Mouse (Mus musculus) limb, embryonic 14.5 days (tissue): Measurements from ENCODE around the gene Mea1. TPM values are rescaled to one million over a fixed set of nuclear protein-coding genes. Genes with fewer than 3 reads are reported as not detected.

Experiments used
- ATAC-seq: fragments of 200-750 bp; cut with Nextera tagmentation; 2 replicates; pipeline ENCODE4 v1.8.0; 2017; ENCODE audit warnings: low read depth, moderate number of reproducible peaks, moderate TSS enrichment; ENCODE audit not compliant: low FRiP score
- DNase-seq: peaks from one replicate; pipeline ENCODE4 v3.0.0-alpha.2; 2015; ENCODE audit warnings: low spot score
- H3K27ac ChIP-seq: fragments of 300-500 bp; sonication (generic); replicated peaks from 2 replicates; pipeline ENCODE4 v1.5.1; 2014; ENCODE audit warnings: low read depth, mild to moderate bottlenecking, low read length, moderate library complexity, mixed read lengths
- H3K27me3 ChIP-seq: fragments of 300-500 bp; sonication (generic); 2 replicates; pipeline ENCODE4 v1.6.1; 2014; ENCODE audit warnings: low read length, mixed read lengths; ENCODE audit not compliant: control insufficient read depth, insufficient read depth
- H3K36me3 ChIP-seq: fragments of 300-500 bp; sonication (generic); 2 replicates; pipeline ENCODE4 v1.6.1; 2014; ENCODE audit warnings: mild to moderate bottlenecking, low read length, moderate library complexity, mixed read lengths; ENCODE audit not compliant: control insufficient read depth, insufficient read depth
- H3K4me1 ChIP-seq: fragments of 300-500 bp; sonication (generic); 2 replicates; pipeline ENCODE4 v1.6.1; 2014; ENCODE audit warnings: antibody characterized with exemption, low read length, mixed read lengths; ENCODE audit not compliant: control insufficient read depth, insufficient read depth
- H3K4me2 ChIP-seq: fragments of 300-500 bp; sonication (generic); replicated peaks from 2 replicates; pipeline ENCODE4 v1.6.1; 2014; ENCODE audit warnings: low read depth, mild to moderate bottlenecking, low read length, moderate library complexity; ENCODE audit not compliant: severe bottlenecking
- H3K4me3 ChIP-seq: fragments of 300-500 bp; sonication (generic); replicated peaks from 2 replicates; pipeline ENCODE4 v1.5.1; 2014; ENCODE audit warnings: low read length
- H3K9ac ChIP-seq: fragments of 300-500 bp; sonication (generic); 2 replicates; pipeline ENCODE4 v1.6.1; 2014; ENCODE audit warnings: mild to moderate bottlenecking, low read depth, low read length, moderate library complexity; ENCODE audit not compliant: severe bottlenecking
- H3K9me3 ChIP-seq: fragments of 300-500 bp; sonication (generic); 2 replicates; pipeline ENCODE4 v1.6.1; 2016; ENCODE audit warnings: low read length; ENCODE audit not compliant: control insufficient read depth
- POLR2A ChIP-seq: fragments of 200-500 bp; IDR thresholded peaks from 2 replicates; pipeline ENCODE4 v1.8.0; 2012; ENCODE audit warnings: inconsistent platforms, mild to moderate bottlenecking, moderate library complexity, borderline replicate concordance; ENCODE audit not compliant: insufficient read depth, insufficient read length; ENCODE audit errors: extremely low read depth
- WGBS: fragments of 180-500 bp; shearing (Covaris S2); extraction: QIAGEN DNeasy Blood & Tissue Kit; methylation state at CpG from one replicate; pipeline ENCODE4 v1.1.7; 2014; 5-methylcytosine and 5-hydroxymethylcytosine counted together
- polyA plus RNA-seq, 2 experiments: library from polyadenylated mRNA; depleted of rRNA in 1 of 2; stranded (reverse) in 1 of 2; unstranded in 1 of 2; fragments of >200 nt; fragmentation: Nextera tagmentation in 1 of 2; extraction: Ambion mirVana in 1 of 2; gene quantifications; 2 replicates each; pipeline versions ENCODE4 v1.2.1 to v1.2.3; 2012 to 2014

Gene Mea1
- polyA plus RNA-seq, 2 experiments: 97.9 to 155 TPM

DNA sequence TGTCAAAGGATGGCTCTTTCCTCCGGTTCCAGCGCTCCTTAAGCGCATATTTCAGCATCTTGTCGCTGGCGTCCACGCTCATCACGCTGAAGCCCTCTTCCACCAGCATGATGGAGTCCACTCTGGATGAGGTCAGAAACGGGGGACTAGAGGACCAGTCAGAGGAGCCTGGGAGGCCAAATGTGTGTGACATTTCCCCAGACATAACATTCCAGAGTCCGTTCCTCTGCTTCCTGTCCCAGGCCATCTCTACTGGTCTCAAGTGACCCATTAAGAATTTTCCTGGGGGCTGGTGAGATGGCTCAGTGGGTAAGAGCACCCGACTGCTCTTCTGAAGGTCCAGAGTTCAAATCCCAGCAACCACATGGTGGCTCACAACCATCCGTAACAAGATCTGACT lies 48.7 kb downstream of the Mea1 start:
- H3K4me1 ChIP-seq: no peaks in the 10 kb centered on the region
- 88% methylated on average over 11 of the region's 11 CpGs for WGBS
- H3K4me2 ChIP-seq: no peak overlapping the region
- H3K36me3 ChIP-seq: peaks cover 39% of the 10 kb centered on the region
- H3K27ac ChIP-seq: no peak overlapping the region
- no peak overlapping the region for H3K4me3 ChIP-seq
- no peak for DNase-seq
- TF ChIP-seq POLR2A: no peak
- no peak for ATAC-seq
- no peaks in the 10 kb centered on the region for H3K9me3 ChIP-seq
- H3K9ac ChIP-seq: no peak overlapping the region
- H3K27me3 ChIP-seq: no peaks in the 10 kb centered on the region

DNA sequence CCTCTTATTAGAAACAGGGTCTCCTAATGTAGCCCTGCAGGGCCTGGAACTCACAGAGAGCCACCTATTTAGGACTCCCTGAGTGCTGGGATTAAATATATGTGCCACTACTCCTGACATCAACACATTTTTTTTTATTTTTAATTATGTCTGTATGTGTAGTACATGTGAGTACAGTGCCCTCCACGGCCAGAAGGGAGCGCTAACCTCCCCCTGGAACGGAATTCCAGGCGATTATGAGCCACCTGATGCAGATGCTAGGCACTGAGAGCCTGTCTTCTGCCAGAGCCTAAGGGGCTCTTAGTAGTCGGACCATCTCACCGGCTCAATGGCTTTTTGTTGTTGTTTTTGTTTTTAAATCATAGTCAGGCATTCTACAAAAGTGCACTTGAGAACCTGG lies 49.4 kb downstream of the Mea1 start:
- Histone ChIP-seq H3K27me3 (no peaks in the 10 kb centered on the region), H3K9ac (no peak overlapping the region), H3K9me3 (no peaks in the 10 kb centered on the region), H3K4me2 (no peak overlapping the region), H3K4me3 (no peak overlapping the region), H3K4me1 (no peaks in the 10 kb centered on the region), H3K27ac (no peak overlapping the region), H3K36me3 (peaks cover 33% of the 10 kb centered on the region)
- no peak for TF ChIP-seq POLR2A
- ATAC-seq: no peak
- DNase-seq: no peak
- 39% methylated on average over 6 of the region's 6 CpGs for WGBS

DNA sequence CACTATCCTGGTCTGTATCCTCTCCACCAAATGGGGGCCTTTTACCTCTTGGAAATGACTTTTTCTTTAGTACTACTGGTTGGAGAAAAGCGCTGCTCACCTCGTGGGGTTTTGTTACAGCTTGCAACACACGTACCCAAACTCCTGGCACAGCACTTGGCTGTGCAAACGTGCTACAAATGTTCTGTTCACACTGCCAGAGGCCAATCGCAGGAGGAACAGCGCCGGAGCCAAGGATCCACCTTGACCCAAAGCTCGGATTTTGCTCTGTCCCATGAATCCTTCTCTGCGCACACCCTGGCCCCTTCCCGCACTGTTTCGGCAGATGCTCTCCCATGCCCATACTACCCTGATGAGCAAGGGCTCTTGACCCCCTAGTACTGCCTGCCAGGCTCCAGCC lies 49.9 kb downstream of the Mea1 start:
- no peak for DNase-seq
- H3K36me3 ChIP-seq: peaks cover 28% of the 10 kb centered on the region
- no peaks in the 10 kb centered on the region for H3K9me3 ChIP-seq
- ATAC-seq: no peak
- no peak overlapping the region for H3K27ac ChIP-seq
- H3K4me1 ChIP-seq: no peaks in the 10 kb centered on the region
- no peak overlapping the region for H3K4me3 ChIP-seq
- H3K9ac ChIP-seq: 0 out of 2 replicates have a peak overlapping the region, but pooled peaks have one; percentile 16
- no peaks in the 10 kb centered on the region for H3K27me3 ChIP-seq
- TF ChIP-seq POLR2A: no peak
- H3K4me2 ChIP-seq: peak overlapping the region; percentile 15; the same call in 1 of the 2 replicates
- 49% methylated on average over 11 of the region's 11 CpGs for WGBS

DNA sequence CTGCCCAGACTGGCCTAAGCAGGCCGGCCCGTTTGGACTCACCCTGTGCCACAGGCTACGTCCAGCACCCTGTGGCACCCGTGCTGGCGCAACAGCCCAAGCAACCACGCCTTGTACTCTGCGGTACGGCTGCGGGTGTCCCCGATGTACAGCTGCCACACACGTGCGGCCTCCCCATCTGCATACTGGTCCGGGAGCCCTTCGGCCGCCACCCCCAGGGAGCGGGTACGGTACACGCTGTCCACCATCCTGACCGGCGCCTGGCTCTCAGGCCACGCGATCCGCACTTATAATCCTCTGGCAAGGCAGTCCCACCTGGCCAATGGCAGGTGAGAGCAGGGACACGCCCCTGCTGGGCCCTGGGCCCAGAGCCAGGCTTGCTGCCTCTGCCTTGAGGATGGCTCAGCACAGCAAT lies 50.3 kb downstream of the Mea1 start, which contains the start of gene Gnmt:
Gnmt (minus strand) TSS at position 265 of the 415 bp plus-strand sequence.
- 0 out of 2 replicates have a peak within 1 kb of the TSS, but pooled peaks have one; percentile 16 for H3K9ac ChIP-seq
- TF ChIP-seq POLR2A: no peak
- H3K4me3 ChIP-seq: peak within 1 kb of the TSS; percentile 10; the same call in 1 of the 2 replicates

More for the DNA sequence above, 50.3 kb downstream of the Mea1 start, which contains the start of gene Gnmt:
- DNase-seq (no peak), ATAC-seq (no peak)
- H3K4me1 ChIP-seq: no peaks in the 10 kb centered on the region
- no peak within 1 kb of the TSS for H3K27ac ChIP-seq
- no peaks in the 10 kb centered on the region for H3K9me3 ChIP-seq
- peaks cover 24% of the 10 kb centered on the region for H3K36me3 ChIP-seq
- H3K4me2 ChIP-seq: peak within 1 kb of the TSS; percentile 15; the same call in 1 of the 2 replicates
- no peaks in the 10 kb centered on the region for H3K27me3 ChIP-seq
- WGBS: 13% methylated on average over 24 of the region's 24 CpGs

Other genes with a start within 250 kb of the Mea1 start
- gene Crip3, start 249.9 kb upstream of the Mea1 start, polyA plus RNA-seq (2012; rRNA removed): 4.5 and 6.8 TPM in 2 replicates
- 1.4 and 3.1 TPM in 2 replicates for gene Crip3, start 249.9 kb upstream of the Mea1 start, polyA plus RNA-seq (2014; fragmentation: Nextera tagmentation; extraction: Ambion mirVana)
- gene Slc22a7, start 240.3 kb upstream of the Mea1 start, polyA plus RNA-seq (2012; rRNA removed): not detected in 2 replicates
- gene Slc22a7, start 240.3 kb upstream of the Mea1 start, polyA plus RNA-seq (2014; fragmentation: Nextera tagmentation; extraction: Ambion mirVana): not detected in 2 replicates
- 0.31 and 0.49 TPM in 2 replicates for gene Ttbk1, start 191.1 kb upstream of the Mea1 start, polyA plus RNA-seq (2012; rRNA removed)
- gene Ttbk1, start 191.1 kb upstream of the Mea1 start, polyA plus RNA-seq (2014; fragmentation: Nextera tagmentation; extraction: Ambion mirVana): 0.06 and 0.12 TPM in 2 replicates
- 23.8 and 30.0 TPM in 2 replicates for gene Dnph1, start 182.1 kb upstream of the Mea1 start, polyA plus RNA-seq (2012; rRNA removed)
- 34.5 and 37.6 TPM in 2 replicates for gene Dnph1, start 182.1 kb upstream of the Mea1 start, polyA plus RNA-seq (2014; fragmentation: Nextera tagmentation; extraction: Ambion mirVana)
- gene Cul9, start 132.4 kb upstream of the Mea1 start, polyA plus RNA-seq (2012; rRNA removed): 21.1 and 25.3 TPM in 2 replicates
- 6.9 and 8.2 TPM in 2 replicates for gene Cul9, start 132.4 kb upstream of the Mea1 start, polyA plus RNA-seq (2014; fragmentation: Nextera tagmentation; extraction: Ambion mirVana)
- 87.2 and 129 TPM in 2 replicates for gene Srf, start 122.6 kb upstream of the Mea1 start, polyA plus RNA-seq (2012; rRNA removed)
- gene Srf, start 122.6 kb upstream of the Mea1 start, polyA plus RNA-seq (2014; fragmentation: Nextera tagmentation; extraction: Ambion mirVana): 9.6 and 10.2 TPM in 2 replicates
- 89.4 and 116 TPM in 2 replicates for gene Ptk7, start 49.3 kb upstream of the Mea1 start, polyA plus RNA-seq (2012; rRNA removed)
- gene Ptk7, start 49.3 kb upstream of the Mea1 start, polyA plus RNA-seq (2014; fragmentation: Nextera tagmentation; extraction: Ambion mirVana): 73.8 and 84.6 TPM in 2 replicates
- 19.5 and 20.4 TPM in 2 replicates for gene Klc4, start 32.8 kb upstream of the Mea1 start, polyA plus RNA-seq (2012; rRNA removed)
- 19.3 and 21.5 TPM in 2 replicates for gene Klc4, start 32.8 kb upstream of the Mea1 start, polyA plus RNA-seq (2014; fragmentation: Nextera tagmentation; extraction: Ambion mirVana)
- 68.0 and 91.1 TPM in 2 replicates for gene Mrpl2, start 32.6 kb upstream of the Mea1 start, polyA plus RNA-seq (2012; rRNA removed)
- 103 and 113 TPM in 2 replicates for gene Mrpl2, start 32.6 kb upstream of the Mea1 start, polyA plus RNA-seq (2014; fragmentation: Nextera tagmentation; extraction: Ambion mirVana)
- 135 and 149 TPM in 2 replicates for gene Cul7, start 28.5 kb upstream of the Mea1 start, polyA plus RNA-seq (2012; rRNA removed)
- gene Cul7, start 28.5 kb upstream of the Mea1 start, polyA plus RNA-seq (2014; fragmentation: Nextera tagmentation; extraction: Ambion mirVana): 52.6 and 58.2 TPM in 2 replicates
- gene Rrp36, start 4.4 kb upstream of the Mea1 start, polyA plus RNA-seq (2012; rRNA removed): 47.2 and 48.5 TPM in 2 replicates
- gene Rrp36, start 4.4 kb upstream of the Mea1 start, polyA plus RNA-seq (2014; fragmentation: Nextera tagmentation; extraction: Ambion mirVana): 36.8 and 52.4 TPM in 2 replicates
- 137 and 172 TPM in 2 replicates for gene Klhdc3, start 2.1 kb downstream of the Mea1 start, polyA plus RNA-seq (2012; rRNA removed)
- 122 and 128 TPM in 2 replicates for gene Klhdc3, start 2.1 kb downstream of the Mea1 start, polyA plus RNA-seq (2014; fragmentation: Nextera tagmentation; extraction: Ambion mirVana)
- 115 and 119 TPM in 2 replicates for gene Ppp2r5d, start 26.3 kb downstream of the Mea1 start, polyA plus RNA-seq (2012; rRNA removed)
- 83.2 and 88.7 TPM in 2 replicates for gene Ppp2r5d, start 26.3 kb downstream of the Mea1 start, polyA plus RNA-seq (2014; fragmentation: Nextera tagmentation; extraction: Ambion mirVana)
- 56.4 and 77.8 TPM in 2 replicates for gene Pex6, start 32.7 kb downstream of the Mea1 start, polyA plus RNA-seq (2012; rRNA removed)
- gene Pex6, start 32.7 kb downstream of the Mea1 start, polyA plus RNA-seq (2014; fragmentation: Nextera tagmentation; extraction: Ambion mirVana): 24.2 and 32.2 TPM in 2 replicates
- 0.77 and 1.1 TPM in 2 replicates for gene Gnmt, start 50.4 kb downstream of the Mea1 start, polyA plus RNA-seq (2012; rRNA removed)
- gene Gnmt, start 50.4 kb downstream of the Mea1 start, polyA plus RNA-seq (2014; fragmentation: Nextera tagmentation; extraction: Ambion mirVana): 0.46 and 0.78 TPM in 2 replicates
- 67.3 and 68.2 TPM in 2 replicates for gene Cnpy3, start 73.4 kb downstream of the Mea1 start, polyA plus RNA-seq (2012; rRNA removed)
- gene Cnpy3, start 73.4 kb downstream of the Mea1 start, polyA plus RNA-seq (2014; fragmentation: Nextera tagmentation; extraction: Ambion mirVana): 64.0 and 69.3 TPM in 2 replicates
- gene Ptcra, start 84.9 kb downstream of the Mea1 start, polyA plus RNA-seq (2012; rRNA removed): 0.20 and 0.30 TPM in 2 replicates
- gene Ptcra, start 84.9 kb downstream of the Mea1 start, polyA plus RNA-seq (2014; fragmentation: Nextera tagmentation; extraction: Ambion mirVana): 0.19 and 0.57 TPM in 2 replicates
- gene 2310039H08Rik, start 93.8 kb downstream of the Mea1 start, polyA plus RNA-seq (2012; rRNA removed): 85.4 and 110 TPM in 2 replicates
- gene 2310039H08Rik, start 93.8 kb downstream of the Mea1 start, polyA plus RNA-seq (2014; fragmentation: Nextera tagmentation; extraction: Ambion mirVana): 82.7 and 106 TPM in 2 replicates
- gene Rpl7l1, start 103.9 kb downstream of the Mea1 start, polyA plus RNA-seq (2012; rRNA removed): 69.8 and 101 TPM in 2 replicates
- 126 and 131 TPM in 2 replicates for gene Rpl7l1, start 103.9 kb downstream of the Mea1 start, polyA plus RNA-seq (2014; fragmentation: Nextera tagmentation; extraction: Ambion mirVana)
- 17.2 and 17.7 TPM in 2 replicates for gene Bicral, start 179.7 kb downstream of the Mea1 start, polyA plus RNA-seq (2012; rRNA removed)
- gene Bicral, start 179.7 kb downstream of the Mea1 start, polyA plus RNA-seq (2014; fragmentation: Nextera tagmentation; extraction: Ambion mirVana): 5.4 and 8.2 TPM in 2 replicates
- gene Tbcc, start 211.9 kb downstream of the Mea1 start, polyA plus RNA-seq (2012; rRNA removed): 27.8 and 28.9 TPM in 2 replicates
- gene Tbcc, start 211.9 kb downstream of the Mea1 start, polyA plus RNA-seq (2014; fragmentation: Nextera tagmentation; extraction: Ambion mirVana): 63.3 and 66.5 TPM in 2 replicates
- gene Prph2, start 231.7 kb downstream of the Mea1 start, polyA plus RNA-seq (2012; rRNA removed): not detected in 2 replicates
- 0.07 TPM in 1 of 2 replicates, not detected in the other for gene Prph2, start 231.7 kb downstream of the Mea1 start, polyA plus RNA-seq (2014; fragmentation: Nextera tagmentation; extraction: Ambion mirVana)